Mouse (Mus musculus) adrenal gland, adult 8-10 months (tissue): ENCODE measurements around the gene Dapk1. TPM values are rescaled to one million over a fixed set of nuclear protein-coding genes. Genes with fewer than 3 reads are reported as not detected.

Experiments used
- DNase-seq: peaks from one replicate; pipeline ENCODE4 v3.0.0; 2022
- total RNA-seq, 4 experiments: library from RNA; stranded (reverse); gene quantifications; 2 replicates each; pipeline ENCODE4 v1.2.4; 2022

Gene Dapk1
- total RNA-seq, 4 experiments from 2014 or later, result 13.3 to 15.3 (median 14.1) TPM

- DNase-seq, result no peak
Measured at GRCm38 (mm10) chr13:60695186-60695980, 93.6 kb downstream of the Dapk1 start.

- no peak for DNase-seq
Measured at GRCm38 (mm10) chr13:60696323-60696722, 94.6 kb downstream of the Dapk1 start.

DNA sequence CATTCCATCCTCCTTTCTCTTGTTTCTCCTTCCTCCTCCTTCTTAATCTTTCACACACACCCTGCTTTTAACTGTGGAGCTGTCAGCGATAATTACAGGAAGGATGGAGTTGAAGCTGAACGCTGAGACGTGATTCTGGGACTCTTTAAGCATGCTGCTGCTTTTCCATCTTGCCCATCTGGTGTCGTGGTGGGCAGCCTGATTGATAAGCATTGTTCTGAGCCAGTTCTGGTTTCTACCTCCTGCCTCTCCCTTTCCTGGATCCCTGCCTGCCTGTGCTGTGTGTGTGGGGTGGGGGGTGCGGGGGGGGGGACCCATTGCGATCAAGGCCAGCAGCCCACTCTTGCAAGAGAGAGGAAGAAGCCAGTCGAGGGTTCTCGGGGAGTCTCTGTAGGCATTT, 95.0 kb downstream of the Dapk1 start:
- no peak for DNase-seq

DNA sequence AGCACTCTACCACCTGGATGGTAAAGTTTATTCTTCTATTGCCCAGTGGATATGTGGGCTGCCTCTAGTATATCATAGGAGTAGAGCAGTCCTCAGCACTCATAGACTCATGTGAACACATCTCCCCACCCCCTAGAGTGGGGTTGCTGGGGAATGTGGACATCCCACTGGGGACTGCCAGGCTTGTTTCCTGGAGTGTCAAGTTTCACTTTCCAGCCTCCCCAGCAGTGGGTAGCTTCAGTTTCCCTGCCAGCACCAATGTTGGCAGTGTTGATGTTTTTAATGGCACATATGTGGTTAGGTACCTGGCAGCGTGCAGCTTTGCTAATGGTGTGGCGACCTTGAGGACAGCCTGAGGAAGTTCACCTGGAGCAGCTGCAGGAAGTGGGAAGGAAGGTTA, 96.3 kb downstream of the Dapk1 start:
- no peak for DNase-seq

DNA sequence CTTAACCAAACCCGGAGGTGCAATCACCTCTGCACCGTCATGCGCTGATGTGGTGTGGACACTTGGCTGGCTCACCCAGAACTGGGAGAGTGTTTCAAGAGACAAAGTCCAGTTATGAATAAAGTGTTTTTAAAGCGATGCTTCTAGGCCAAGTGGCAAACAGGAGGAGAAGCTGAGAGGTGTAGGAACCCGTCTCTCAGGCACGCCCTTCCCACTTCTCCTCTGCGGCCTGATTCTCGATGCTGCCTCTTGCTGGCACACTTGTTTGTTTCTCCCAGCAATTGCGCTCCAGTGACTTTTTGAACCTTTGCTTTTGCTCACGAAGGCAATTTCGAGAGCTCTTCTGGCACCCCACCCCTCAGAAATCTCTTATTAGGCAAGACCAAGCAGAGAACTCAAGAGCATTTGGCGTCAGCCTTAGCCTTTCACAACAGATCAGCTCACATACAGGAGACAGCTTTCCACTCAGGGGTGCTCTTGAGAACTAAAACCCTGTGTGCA, 100.0 kb downstream of the Dapk1 start:
- peak; percentile 24 for DNase-seq

DNA sequence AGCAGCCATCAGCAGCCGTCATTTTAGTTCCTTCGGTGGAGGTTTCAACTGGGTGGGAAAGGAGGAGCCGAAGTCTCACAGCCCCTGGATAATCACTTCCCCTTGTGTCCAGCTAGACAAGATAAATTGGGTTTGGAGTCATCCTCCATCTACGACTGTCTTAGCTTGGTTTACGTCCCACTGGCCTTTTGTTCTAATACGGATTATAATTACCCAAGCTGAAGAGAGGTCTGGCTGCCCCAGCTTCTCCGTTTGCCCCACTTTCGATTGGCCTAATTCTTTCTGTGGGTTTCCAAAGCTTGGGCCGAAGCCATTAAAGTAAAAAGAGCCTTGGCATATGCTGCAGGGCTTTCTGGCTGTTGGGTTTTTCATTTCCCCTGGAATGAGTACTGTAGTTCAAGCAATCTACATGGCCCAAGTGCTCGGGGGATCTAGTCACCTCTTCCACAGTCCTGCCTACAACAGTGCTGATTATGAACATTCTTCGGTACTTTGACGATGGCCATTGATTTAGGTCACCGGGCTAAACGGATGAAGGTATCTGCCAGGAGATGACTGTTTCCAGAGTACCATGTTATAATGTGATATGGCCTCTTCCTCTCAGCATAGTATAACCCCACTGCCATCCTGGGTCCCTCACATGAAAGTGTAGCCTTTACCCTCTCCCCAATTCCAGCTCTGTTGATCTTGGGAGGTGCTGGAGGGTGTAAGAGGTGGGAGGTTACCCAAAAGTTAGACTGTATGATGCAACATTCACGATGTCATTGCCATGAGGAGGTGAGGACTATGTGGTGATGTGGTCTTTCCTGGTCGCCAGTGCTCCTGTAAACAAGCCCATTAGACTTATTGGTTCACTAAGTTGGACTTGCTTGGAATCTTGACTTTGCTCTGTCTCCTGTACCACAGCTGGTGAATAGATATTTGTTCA, 106.1 kb downstream of the Dapk1 start:
- no peak for DNase-seq

DNA sequence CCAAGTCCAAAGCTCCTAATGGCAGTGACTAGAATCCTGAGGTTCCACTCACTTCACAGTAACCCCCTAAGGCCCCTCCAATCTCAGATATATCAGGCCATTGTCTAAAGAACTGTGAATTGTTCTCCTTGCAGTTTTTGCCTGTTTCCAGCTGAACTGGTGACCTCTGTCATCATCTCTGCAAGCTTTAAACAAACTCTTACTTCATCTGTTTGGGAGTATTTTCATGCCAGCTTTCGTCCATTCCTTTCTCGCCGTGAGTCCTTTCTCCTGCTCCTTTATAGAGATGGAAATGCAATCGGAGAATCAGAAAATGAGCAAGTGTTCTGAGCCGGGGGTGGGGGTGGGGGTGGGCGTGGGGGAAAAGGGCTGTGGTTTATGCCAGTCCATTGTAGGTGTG, 107.4 kb downstream of the Dapk1 start:
- DNase-seq, result no peak

DNA sequence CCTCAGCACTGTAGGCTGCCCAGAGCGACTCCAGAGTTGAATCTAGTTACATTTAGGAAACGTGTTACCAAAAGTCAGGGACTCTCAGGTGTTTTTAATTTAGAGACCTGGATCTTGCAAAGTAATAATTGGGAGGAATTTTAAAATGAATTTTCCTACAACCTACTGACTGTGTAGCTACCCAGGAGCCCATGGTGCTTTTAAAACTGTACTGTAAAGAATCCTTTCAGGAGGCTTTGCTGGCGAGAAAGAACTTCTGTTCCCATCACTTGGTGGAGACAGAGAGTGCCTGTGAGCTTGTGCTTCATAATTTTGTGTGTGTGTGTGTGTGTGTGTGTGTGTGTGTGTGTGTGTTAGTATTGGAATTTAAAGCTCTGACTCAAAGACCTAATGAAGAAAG, 109.2 kb downstream of the Dapk1 start:
- no peak for DNase-seq

DNA sequence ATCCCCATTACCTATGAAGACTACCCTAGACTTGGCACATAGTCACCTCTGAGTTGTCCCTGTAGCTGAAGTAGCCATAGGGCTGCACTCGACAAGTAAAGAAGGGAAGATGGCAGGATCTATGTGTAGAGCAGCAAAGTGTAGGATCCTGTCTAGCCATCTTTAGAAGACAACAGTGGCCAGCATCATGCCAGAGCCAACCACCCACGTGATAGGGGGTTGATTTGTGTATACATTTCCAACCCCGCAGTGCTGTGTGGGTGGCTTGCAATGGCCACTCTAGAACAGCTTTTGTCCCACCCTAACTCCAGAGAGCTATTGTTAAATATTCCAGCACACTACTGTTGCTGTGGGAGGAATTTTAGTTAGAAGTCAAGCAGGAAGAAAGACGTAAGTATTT, 111.8 kb downstream of the Dapk1 start:
- no peak for DNase-seq

GRCm38 (mm10) chr13:60716107-60716506, 114.4 kb downstream of the Dapk1 start:
- no peak for DNase-seq

- DNase-seq, result no peak
Measured at GRCm38 (mm10) chr13:60717421-60717820, 115.7 kb downstream of the Dapk1 start.

DNA sequence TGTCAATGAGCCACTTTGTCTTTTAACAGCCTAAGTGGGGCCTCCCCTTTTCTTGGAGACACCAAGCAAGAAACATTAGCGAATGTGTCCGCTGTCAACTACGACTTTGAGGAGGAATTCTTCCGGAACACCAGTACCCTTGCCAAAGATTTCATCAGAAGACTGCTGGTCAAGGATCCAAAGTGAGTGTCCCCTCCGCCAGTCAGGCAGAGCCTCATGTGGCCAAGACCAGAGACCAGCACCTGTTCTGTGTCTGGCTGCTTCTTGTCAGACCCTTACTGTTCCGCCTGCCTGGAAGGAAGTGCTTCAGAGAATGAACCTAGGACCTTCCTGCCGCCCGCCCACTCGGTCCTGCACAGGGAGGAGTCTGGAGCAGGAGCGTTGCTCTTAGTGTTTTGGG, 117.8 kb downstream of the Dapk1 start:
- no peak for DNase-seq

GRCm38 (mm10) chr13:60722763-60723162, 121.0 kb downstream of the Dapk1 start:
- DNase-seq, result no peak

DNA sequence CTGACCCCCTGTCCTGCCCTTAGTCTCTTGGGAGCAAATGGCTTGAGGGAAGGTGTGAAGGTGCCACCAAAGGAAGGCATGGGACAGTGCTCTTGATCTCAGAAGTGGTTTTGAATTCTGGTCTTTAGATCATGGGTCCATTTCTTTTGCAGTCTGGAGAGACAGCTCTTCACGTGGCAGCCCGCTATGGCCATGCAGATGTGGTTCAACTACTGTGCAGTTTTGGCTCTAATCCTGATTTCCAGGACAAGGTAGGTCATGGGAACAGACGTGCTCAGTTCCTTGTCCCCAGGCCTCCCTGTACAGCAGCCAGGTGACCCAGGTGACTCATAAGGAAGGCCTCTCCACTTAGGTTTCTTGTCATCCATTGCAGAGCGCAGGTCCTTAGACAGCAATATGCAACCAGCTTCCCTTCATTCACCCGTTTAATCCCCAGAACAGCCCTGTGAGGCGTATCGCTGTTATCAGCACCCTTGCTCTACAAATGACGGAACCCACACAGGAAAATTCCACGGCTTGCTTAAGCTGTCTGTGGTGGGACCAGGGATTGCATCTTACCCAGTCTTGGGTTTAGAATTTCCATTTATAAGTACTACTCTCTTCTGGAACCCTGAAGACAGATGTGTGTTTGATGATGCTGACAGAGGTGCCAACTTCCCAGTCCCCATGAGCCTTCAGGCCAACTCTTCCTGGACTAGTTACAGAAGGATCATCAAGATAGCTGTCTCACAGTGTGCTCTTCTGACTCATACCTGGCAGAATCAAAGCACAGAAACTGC, 126.7 kb downstream of the Dapk1 start:
- no peak for DNase-seq

GRCm38 (mm10) chr13:60729055-60729402, 127.3 kb downstream of the Dapk1 start:
- DNase-seq, result no peak

DNA sequence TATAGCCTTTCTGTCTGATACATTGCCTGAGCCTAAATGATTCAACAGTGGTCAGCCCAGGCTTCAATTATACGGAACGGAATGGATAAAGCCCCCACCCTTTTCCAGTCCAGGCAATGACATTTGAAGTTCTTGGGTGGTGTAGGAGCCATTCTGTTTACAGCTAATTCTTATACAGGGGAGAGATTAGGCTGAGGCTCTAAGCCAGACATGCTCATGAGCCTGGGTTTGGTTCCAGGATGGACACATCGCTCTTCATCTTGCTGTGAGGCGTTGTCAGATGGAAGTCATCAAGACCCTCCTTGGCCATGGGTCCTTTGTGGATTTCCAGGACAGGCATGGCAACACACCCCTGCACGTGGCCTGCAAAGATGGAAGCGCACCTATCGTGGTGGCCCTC, 128.8 kb downstream of the Dapk1 start:
- DNase-seq, result no peak

- DNase-seq, result no peak
Measured at GRCm38 (mm10) chr13:60731001-60731400, 129.3 kb downstream of the Dapk1 start.

- no peak for DNase-seq
Measured at GRCm38 (mm10) chr13:60735306-60735705, 133.6 kb downstream of the Dapk1 start.

DNA sequence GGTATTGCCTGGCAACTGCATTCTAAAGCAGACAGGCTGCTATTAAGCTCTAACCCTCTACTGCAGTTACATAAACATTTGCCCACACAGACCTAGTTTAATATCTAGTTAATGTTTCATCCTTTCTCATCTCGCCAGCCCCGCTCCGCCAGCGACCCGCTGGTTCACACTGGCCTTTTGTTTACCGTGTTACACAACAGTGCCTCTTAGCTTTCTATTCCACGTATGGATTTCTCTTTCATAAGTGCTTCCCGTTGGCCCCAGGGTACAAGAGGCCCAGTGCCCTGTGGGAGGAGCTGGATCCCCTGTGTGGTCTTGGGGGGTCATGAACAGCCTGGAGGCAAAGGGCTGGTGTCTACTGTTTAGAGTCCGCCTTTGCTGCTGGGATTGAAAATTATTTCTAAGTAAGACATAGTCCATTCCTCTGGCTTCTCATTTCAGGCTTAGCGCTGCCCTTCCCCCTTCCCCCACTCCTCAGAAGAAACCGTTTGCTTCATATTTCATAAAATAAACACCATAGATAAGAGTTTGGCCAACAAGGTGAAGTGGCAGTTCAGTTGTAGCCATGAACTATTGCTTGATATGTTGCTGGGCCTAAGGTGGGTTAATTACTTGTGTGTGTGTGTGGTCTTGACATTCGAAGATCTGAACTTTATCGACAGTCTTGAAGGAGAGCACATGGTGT, 134.8 kb downstream of the Dapk1 start:
- DNase-seq, result no peak

DNA sequence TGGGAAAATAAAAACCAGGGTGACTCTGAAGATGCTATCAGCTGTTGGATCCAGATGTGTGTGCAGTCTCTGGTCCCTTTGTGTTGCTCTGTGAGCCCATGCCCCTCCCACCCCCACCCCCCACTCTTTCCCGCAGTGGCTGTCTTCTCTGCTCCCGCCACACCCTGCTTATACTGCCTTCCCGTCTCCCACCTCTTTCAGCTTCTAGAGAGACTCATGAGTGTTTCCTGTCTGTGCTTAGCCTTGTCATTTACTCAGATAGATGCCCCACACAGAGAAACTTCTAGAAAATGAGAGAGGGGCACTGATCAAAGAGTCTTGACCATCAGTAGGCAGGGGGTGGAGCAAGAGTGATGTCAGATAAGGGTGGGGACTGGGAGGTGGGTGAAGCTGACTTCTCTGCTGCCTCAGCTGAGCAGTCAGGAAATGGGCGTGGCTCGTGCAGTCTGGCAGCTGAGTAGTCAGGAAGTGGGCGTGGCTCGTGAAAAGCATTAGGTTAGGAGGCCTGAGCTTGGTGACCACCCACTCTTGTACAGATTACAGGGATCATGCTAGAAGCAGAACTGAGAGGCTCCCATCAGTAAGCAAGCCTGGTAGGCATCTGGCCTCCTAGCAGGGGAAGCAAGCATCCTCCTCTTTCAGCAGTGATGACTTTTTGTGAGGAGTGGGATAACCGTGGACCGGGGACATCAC, 136.0 kb downstream of the Dapk1 start:
- peak; percentile 61 for DNase-seq

GRCm38 (mm10) chr13:60738429-60738828, 136.7 kb downstream of the Dapk1 start:
- peak; percentile 48 for DNase-seq
